Mouse (Mus musculus): ENCODE measurements around the gene Bcl10. TPM values are rescaled to one million over a fixed set of nuclear protein-coding genes. Genes with fewer than 3 reads are reported as not detected.

Gene Bcl10
- polyA plus RNA-seq, 1 experiment = 7.9 TPM

- Histone ChIP-seq H3K4me3 (ENCODE audit: low read depth, low read length) (no peak overlapping the region), H3K4me1 (ENCODE audit: control insufficient read depth, insufficient read depth, insufficient read length, low read length) (peaks cover 8% of the 10 kb centered on the region; the same call in 1 of the 2 replicates), H3K27ac (ENCODE audit: insufficient read depth, low read depth, low read length) (no peak overlapping the region), H3K27me3 (ENCODE audit: control insufficient read depth, insufficient read depth, low read length) (no peaks in the 10 kb centered on the region), H3K36me3 (ENCODE audit: control insufficient read depth, insufficient read depth, low read length) (no peaks in the 10 kb centered on the region)
- TF ChIP-seq CTCF (IDR thresholded peaks at IDR 0.05; ENCODE audit: extremely low read depth, insufficient read length, insufficient replicate concordance, low read depth, low read length) = no peak
- no peak for TF ChIP-seq POLR2A (IDR thresholded peaks at IDR 0.05; ENCODE audit: low read depth, low read length)
- 64% methylated on average over 17 of the region's 17 CpGs for WGBS
Measured at GRCm38 (mm10) chr3:145951287-145952165, 28.9 kb downstream of the Bcl10 start.

- Histone ChIP-seq H3K27me3 (ENCODE audit: control insufficient read depth, insufficient read depth, low read length) (no peaks in the 10 kb centered on the region), H3K4me3 (ENCODE audit: low read depth, low read length) (no peak overlapping the region), H3K36me3 (ENCODE audit: control insufficient read depth, insufficient read depth, low read length) (no peaks in the 10 kb centered on the region), H3K4me1 (ENCODE audit: control insufficient read depth, insufficient read depth, insufficient read length, low read length) (peaks cover 8% of the 10 kb centered on the region; the same call in 1 of the 2 replicates), H3K27ac (ENCODE audit: insufficient read depth, low read depth, low read length) (peak overlapping the region; percentile 73)
- WGBS = 21% methylated on average over 7 of the region's 7 CpGs
- no peak for TF ChIP-seq CTCF (IDR thresholded peaks at IDR 0.05; ENCODE audit: extremely low read depth, insufficient read length, insufficient replicate concordance, low read depth, low read length)
- no peak for TF ChIP-seq POLR2A (IDR thresholded peaks at IDR 0.05; ENCODE audit: low read depth, low read length)
Measured at GRCm38 (mm10) chr3:145952945-145953344, 30.3 kb downstream of the Bcl10 start.

GRCm38 (mm10) chr3:145953411-145953810, 30.8 kb downstream of the Bcl10 start:
- WGBS = 22% methylated on average over 2 of the region's 2 CpGs
- peaks cover 8% of the 10 kb centered on the region; the same call in 1 of the 2 replicates for H3K4me1 ChIP-seq (ENCODE audit: control insufficient read depth, insufficient read depth, insufficient read length, low read length)
- TF ChIP-seq CTCF (IDR thresholded peaks at IDR 0.05; ENCODE audit: extremely low read depth, insufficient read length, insufficient replicate concordance, low read depth, low read length) = no peak
- no peak for TF ChIP-seq POLR2A (IDR thresholded peaks at IDR 0.05; ENCODE audit: low read depth, low read length)
- H3K4me3 ChIP-seq (ENCODE audit: low read depth, low read length) = no peak overlapping the region
- no peaks in the 10 kb centered on the region for H3K27me3 ChIP-seq (ENCODE audit: control insufficient read depth, insufficient read depth, low read length)
- H3K36me3 ChIP-seq (ENCODE audit: control insufficient read depth, insufficient read depth, low read length) = no peaks in the 10 kb centered on the region
- H3K27ac ChIP-seq (ENCODE audit: insufficient read depth, low read depth, low read length) = peak overlapping the region; percentile 81

GRCm38 (mm10) chr3:145959824-145960223, 37.2 kb downstream of the Bcl10 start:
- Histone ChIP-seq H3K27me3 (ENCODE audit: control insufficient read depth, insufficient read depth, low read length) (no peaks in the 10 kb centered on the region), H3K4me1 (ENCODE audit: control insufficient read depth, insufficient read depth, insufficient read length, low read length) (peaks cover 7% of the 10 kb centered on the region), H3K36me3 (ENCODE audit: control insufficient read depth, insufficient read depth, low read length) (no peaks in the 10 kb centered on the region), H3K4me3 (ENCODE audit: low read depth, low read length) (no peak overlapping the region), H3K27ac (ENCODE audit: insufficient read depth, low read depth, low read length) (no peak overlapping the region)
- 77% methylated on average over 1 of the region's 1 CpGs for WGBS
- no peak for TF ChIP-seq POLR2A (IDR thresholded peaks at IDR 0.05; ENCODE audit: low read depth, low read length)
- TF ChIP-seq CTCF (IDR thresholded peaks at IDR 0.05; ENCODE audit: extremely low read depth, insufficient read length, insufficient replicate concordance, low read depth, low read length) = no peak

- 22% methylated on average over 9 of the region's 9 CpGs for WGBS
- H3K27ac ChIP-seq (ENCODE audit: insufficient read depth, low read depth, low read length) = no peak overlapping the region
Measured at GRCm38 (mm10) chr3:145962411-145962810, 39.8 kb downstream of the Bcl10 start.

GRCm38 (mm10) chr3:145963101-145964017, 40.8 kb downstream of the Bcl10 start:
- TF ChIP-seq CTCF (IDR thresholded peaks at IDR 0.05; ENCODE audit: extremely low read depth, insufficient read length, insufficient replicate concordance, low read depth, low read length) (no peak), POLR2A (IDR thresholded peaks at IDR 0.05; ENCODE audit: low read depth, low read length) (no peak)
- H3K27me3 ChIP-seq (ENCODE audit: control insufficient read depth, insufficient read depth, low read length) = no peaks in the 10 kb centered on the region
- 16% methylated on average over 31 of the region's 31 CpGs for WGBS
- no peaks in the 10 kb centered on the region for H3K36me3 ChIP-seq (ENCODE audit: control insufficient read depth, insufficient read depth, low read length)
- peak overlapping the region; percentile 36 for H3K4me3 ChIP-seq (ENCODE audit: low read depth, low read length)
- H3K4me1 ChIP-seq (ENCODE audit: control insufficient read depth, insufficient read depth, insufficient read length, low read length) = peaks cover 14% of the 10 kb centered on the region
- H3K27ac ChIP-seq (ENCODE audit: insufficient read depth, low read depth, low read length) = peak overlapping the region; percentile 91

More at GRCm38 (mm10) chr3:145962411-145962810, 39.8 kb downstream of the Bcl10 start:
- H3K27me3 ChIP-seq (ENCODE audit: control insufficient read depth, insufficient read depth, low read length) = no peaks in the 10 kb centered on the region
- no peaks in the 10 kb centered on the region for H3K36me3 ChIP-seq (ENCODE audit: control insufficient read depth, insufficient read depth, low read length)
- TF ChIP-seq CTCF (IDR thresholded peaks at IDR 0.05; ENCODE audit: extremely low read depth, insufficient read length, insufficient replicate concordance, low read depth, low read length) = no peak
- TF ChIP-seq POLR2A (IDR thresholded peaks at IDR 0.05; ENCODE audit: low read depth, low read length) = no peak
- H3K4me1 ChIP-seq (ENCODE audit: control insufficient read depth, insufficient read depth, insufficient read length, low read length) = peaks cover 14% of the 10 kb centered on the region
- no peak overlapping the region for H3K4me3 ChIP-seq (ENCODE audit: low read depth, low read length)
